Mouse (Mus musculus): ENCODE results near the gene Elf1. TPM values are rescaled to one million over a fixed set of nuclear protein-coding genes. Genes with fewer than 3 reads are reported as not detected.

The Elf1 gene
- total and polyA plus RNA-seq, 2 experiments = 6.4 to 13.8 TPM

GRCm38 (mm10) chr14:79551929-79552328 lies 70.9 kb downstream of the Elf1 start:
- 96% methylated on average over 2 of the region's 2 CpGs for WGBS
- peaks cover 11% of the 10 kb centered on the region; the same call in 1 of the 2 replicates for H3K4me1 ChIP-seq (ENCODE audit: control insufficient read depth, insufficient read depth, low read length)
- no peaks in the 10 kb centered on the region for H3K27me3 ChIP-seq (ENCODE audit: control insufficient read depth, insufficient read depth, low read length)
- no peak overlapping the region for H3K9ac ChIP-seq (ENCODE audit: low read depth, low read length)
- no peak for TF ChIP-seq CTCF (IDR thresholded peaks at IDR 0.05; ENCODE audit: low read depth, low read length)
- TF ChIP-seq POLR2A (IDR thresholded peaks at IDR 0.05; ENCODE audit: extremely low read depth, insufficient read depth, low read length) = no peak
- H3K4me3 ChIP-seq (ENCODE audit: insufficient read depth, low read depth, low read length) = no peak overlapping the region
- H3K36me3 ChIP-seq (ENCODE audit: control insufficient read depth, insufficient read depth, low read length) = no peaks in the 10 kb centered on the region
- no peak for DNase-seq (ENCODE audit: extremely low read depth, low read depth, low spot score)
- H3K79me2 ChIP-seq (ENCODE audit: control insufficient read depth, insufficient read depth, low read length) = peaks cover 38% of the 10 kb centered on the region
- no peak overlapping the region for H3K27ac ChIP-seq (replicated peaks; ENCODE audit: insufficient read depth, low read depth, low read length)

- H3K27ac ChIP-seq (replicated peaks; ENCODE audit: insufficient read depth, low read depth, low read length) = no peak overlapping the region
These were observed 71.9 kb downstream of the Elf1 start for GRCm38 (mm10) chr14:79552854-79553253.

GRCm38 (mm10) chr14:79557796-79558195 lies 76.8 kb downstream of the Elf1 start:
- peaks cover 11% of the 10 kb centered on the region for H3K36me3 ChIP-seq (ENCODE audit: control insufficient read depth, insufficient read depth, low read length)
- peaks cover 6% of the 10 kb centered on the region; the same call in 1 of the 2 replicates for H3K4me1 ChIP-seq (ENCODE audit: control insufficient read depth, insufficient read depth, low read length)
- H3K4me3 ChIP-seq (ENCODE audit: insufficient read depth, low read depth, low read length) = no peak overlapping the region
- no peak overlapping the region for H3K9ac ChIP-seq (ENCODE audit: low read depth, low read length)
- peak; percentile 22 for DNase-seq (ENCODE audit: extremely low read depth, low read depth, low spot score)
- H3K79me2 ChIP-seq (ENCODE audit: control insufficient read depth, insufficient read depth, low read length) = peaks cover 32% of the 10 kb centered on the region
- WGBS = 26% methylated on average over 1 of the region's 1 CpGs
- H3K27ac ChIP-seq (replicated peaks; ENCODE audit: insufficient read depth, low read depth, low read length) = no peak overlapping the region
- no peaks in the 10 kb centered on the region for H3K27me3 ChIP-seq (ENCODE audit: control insufficient read depth, insufficient read depth, low read length)
- TF ChIP-seq CTCF (IDR thresholded peaks at IDR 0.05; ENCODE audit: low read depth, low read length) (no peak), POLR2A (IDR thresholded peaks at IDR 0.05; ENCODE audit: extremely low read depth, insufficient read depth, low read length) (no peak)

More at GRCm38 (mm10) chr14:79552854-79553253, 71.9 kb downstream of the Elf1 start:
- Histone ChIP-seq H3K9ac (ENCODE audit: low read depth, low read length) (no peak overlapping the region), H3K36me3 (ENCODE audit: control insufficient read depth, insufficient read depth, low read length) (no peaks in the 10 kb centered on the region), H3K79me2 (ENCODE audit: control insufficient read depth, insufficient read depth, low read length) (peaks cover 37% of the 10 kb centered on the region), H3K27me3 (ENCODE audit: control insufficient read depth, insufficient read depth, low read length) (no peaks in the 10 kb centered on the region), H3K4me3 (ENCODE audit: insufficient read depth, low read depth, low read length) (no peak overlapping the region), H3K4me1 (ENCODE audit: control insufficient read depth, insufficient read depth, low read length) (peaks cover 11% of the 10 kb centered on the region; the same call in 1 of the 2 replicates)
- no peak for DNase-seq (ENCODE audit: extremely low read depth, low read depth, low spot score)
- WGBS = 100% methylated on average over 1 of the region's 1 CpGs
- TF ChIP-seq POLR2A (IDR thresholded peaks at IDR 0.05; ENCODE audit: extremely low read depth, insufficient read depth, low read length) = no peak
- no peak for TF ChIP-seq CTCF (IDR thresholded peaks at IDR 0.05; ENCODE audit: low read depth, low read length)

- Histone ChIP-seq H3K36me3 (ENCODE audit: control insufficient read depth, insufficient read depth, low read length) (peaks cover 22% of the 10 kb centered on the region), H3K79me2 (ENCODE audit: control insufficient read depth, insufficient read depth, low read length) (peaks cover 6% of the 10 kb centered on the region), H3K4me1 (ENCODE audit: control insufficient read depth, insufficient read depth, low read length) (no peaks in the 10 kb centered on the region), H3K27me3 (ENCODE audit: control insufficient read depth, insufficient read depth, low read length) (no peaks in the 10 kb centered on the region), H3K27ac (replicated peaks; ENCODE audit: insufficient read depth, low read depth, low read length) (no peak overlapping the region), H3K9ac (ENCODE audit: low read depth, low read length) (no peak overlapping the region), H3K4me3 (ENCODE audit: insufficient read depth, low read depth, low read length) (no peak overlapping the region)
- DNase-seq (ENCODE audit: extremely low read depth, low read depth, low spot score) = peak; percentile 38
- WGBS = 37% methylated on average over 5 of the region's 5 CpGs
- TF ChIP-seq POLR2A (IDR thresholded peaks at IDR 0.05; ENCODE audit: extremely low read depth, insufficient read depth, low read length) = no peak
- TF ChIP-seq CTCF (IDR thresholded peaks at IDR 0.05; ENCODE audit: low read depth, low read length) = peak; percentile 75
These were observed 81.8 kb downstream of the Elf1 start for GRCm38 (mm10) chr14:79562745-79563144.

GRCm38 (mm10) chr14:79564784-79565183 lies 83.8 kb downstream of the Elf1 start:
- WGBS = 87% methylated on average over 6 of the region's 6 CpGs
- H3K27ac ChIP-seq (replicated peaks; ENCODE audit: insufficient read depth, low read depth, low read length) = no peak overlapping the region
- TF ChIP-seq CTCF (IDR thresholded peaks at IDR 0.05; ENCODE audit: low read depth, low read length) (peak; percentile 33; the same call in 1 of the 2 replicates), POLR2A (IDR thresholded peaks at IDR 0.05; ENCODE audit: extremely low read depth, insufficient read depth, low read length) (no peak)
- peaks cover 6% of the 10 kb centered on the region for H3K79me2 ChIP-seq (ENCODE audit: control insufficient read depth, insufficient read depth, low read length)
- H3K4me1 ChIP-seq (ENCODE audit: control insufficient read depth, insufficient read depth, low read length) = peaks cover 4% of the 10 kb centered on the region
- DNase-seq (ENCODE audit: extremely low read depth, low read depth, low spot score) = no peak
- H3K4me3 ChIP-seq (ENCODE audit: insufficient read depth, low read depth, low read length) = no peak overlapping the region
- peaks cover 33% of the 10 kb centered on the region for H3K36me3 ChIP-seq (ENCODE audit: control insufficient read depth, insufficient read depth, low read length)
- H3K27me3 ChIP-seq (ENCODE audit: control insufficient read depth, insufficient read depth, low read length) = no peaks in the 10 kb centered on the region
- no peak overlapping the region for H3K9ac ChIP-seq (ENCODE audit: low read depth, low read length)

GRCm38 (mm10) chr14:79573482-79574191 lies 92.6 kb downstream of the Elf1 start:
- WGBS = 84% methylated on average over 13 of the region's 13 CpGs
- Histone ChIP-seq H3K4me1 (ENCODE audit: control insufficient read depth, insufficient read depth, low read length) (peaks cover 1% of the 10 kb centered on the region), H3K36me3 (ENCODE audit: control insufficient read depth, insufficient read depth, low read length) (peaks cover 45% of the 10 kb centered on the region), H3K79me2 (ENCODE audit: control insufficient read depth, insufficient read depth, low read length) (no peaks in the 10 kb centered on the region; the same call in 1 of the 2 replicates), H3K27ac (replicated peaks; ENCODE audit: insufficient read depth, low read depth, low read length) (no peak overlapping the region), H3K4me3 (ENCODE audit: insufficient read depth, low read depth, low read length) (no peak overlapping the region), H3K9ac (ENCODE audit: low read depth, low read length) (no peak overlapping the region), H3K27me3 (ENCODE audit: control insufficient read depth, insufficient read depth, low read length) (no peaks in the 10 kb centered on the region)
- DNase-seq (ENCODE audit: extremely low read depth, low read depth, low spot score) = no peak
- no peak for TF ChIP-seq CTCF (IDR thresholded peaks at IDR 0.05; ENCODE audit: low read depth, low read length)
- TF ChIP-seq POLR2A (IDR thresholded peaks at IDR 0.05; ENCODE audit: extremely low read depth, insufficient read depth, low read length) = no peak
